Mouse (Mus musculus) heart, adult 2 months (tissue): ENCODE data around the gene Hoxb7.

Experiments used
- CTCF ChIP-seq: fragments of 200-600 bp; IDR thresholded peaks from 2 replicates; pipeline ENCODE4 v1.8.1; 2022; ENCODE audit warnings: antibody characterized with exemption, mild to moderate bottlenecking, moderate library complexity
- EP300 ChIP-seq: fragments of 200-500 bp; IDR thresholded peaks from 2 replicates; pipeline ENCODE4 v1.6.1; 2011; ENCODE audit warnings: low read depth, low read length, control low read depth; ENCODE audit not compliant: insufficient read depth
- POLR2A ChIP-seq: fragments of 200-500 bp; IDR thresholded peaks from 2 replicates; pipeline ENCODE4 v1.6.1; 2011; ENCODE audit warnings: mild to moderate bottlenecking, low read depth, low read length, control low read depth; ENCODE audit not compliant: insufficient read depth

DNA sequence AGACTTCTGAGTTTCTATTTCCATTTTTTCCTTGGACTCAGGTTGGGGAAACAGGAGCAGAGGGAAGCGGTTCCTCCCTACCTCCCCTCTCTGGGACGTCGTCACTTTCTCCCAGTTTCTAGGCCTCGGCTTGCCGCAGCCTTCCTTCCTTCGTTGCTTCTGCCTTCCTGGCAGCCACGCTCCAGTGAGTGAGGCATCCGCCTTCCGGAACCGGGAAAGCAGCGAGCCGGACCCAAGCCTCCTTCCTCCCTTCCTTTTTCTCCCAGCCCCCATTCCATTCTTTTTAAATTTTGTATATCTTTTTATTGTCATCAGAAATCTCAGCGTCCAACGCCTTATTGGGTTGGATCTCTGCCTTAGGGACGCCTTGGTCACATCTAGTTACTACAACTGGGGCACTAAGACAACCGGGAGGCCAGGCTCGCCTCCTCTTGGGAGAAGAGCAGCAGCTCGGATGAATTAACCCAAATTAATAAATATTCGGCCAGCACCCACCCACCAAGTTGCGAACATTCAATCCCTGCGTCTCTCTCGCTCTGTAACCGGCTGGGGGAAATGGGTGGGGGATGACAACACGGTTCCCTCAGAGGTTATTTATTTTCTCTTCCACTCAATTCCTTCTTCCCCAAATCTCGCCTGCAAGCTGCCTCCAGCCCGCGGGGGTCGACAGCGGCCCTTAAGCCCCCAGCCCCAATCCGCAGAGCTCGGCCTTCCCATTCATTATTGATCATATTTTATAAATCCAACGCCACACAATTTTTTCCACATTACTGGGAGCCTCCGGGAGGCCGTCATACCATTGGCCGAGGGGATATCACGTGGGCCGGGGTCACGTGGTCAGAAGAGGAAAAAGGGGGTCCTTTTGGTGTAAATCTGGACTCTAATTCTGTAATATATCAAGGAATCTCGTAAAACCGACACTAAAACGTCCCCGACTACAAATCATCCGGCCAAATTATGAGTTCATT lies at the start of gene Hoxb7:
- TF ChIP-seq POLR2A (no peak), EP300 (no peak), CTCF (no peak)
